Mouse (Mus musculus) spleen, adult 2 months (tissue): ENCODE results near the gene Slc38a9.

Source experiments
- CTCF ChIP-seq: fragments of 200-500 bp; IDR thresholded peaks from 2 replicates; pipeline ENCODE4 v1.5.1; 2011; ENCODE audit warnings: mild to moderate bottlenecking, inconsistent platforms; ENCODE audit not compliant: insufficient read depth, insufficient read length, insufficient replicate concordance; ENCODE audit errors: extremely low read depth
- POLR2A ChIP-seq: fragments of 200-500 bp; IDR thresholded peaks from 2 replicates; pipeline ENCODE4 v1.6.1; 2011; ENCODE audit warnings: low read depth, low read length, inconsistent platforms

DNA sequence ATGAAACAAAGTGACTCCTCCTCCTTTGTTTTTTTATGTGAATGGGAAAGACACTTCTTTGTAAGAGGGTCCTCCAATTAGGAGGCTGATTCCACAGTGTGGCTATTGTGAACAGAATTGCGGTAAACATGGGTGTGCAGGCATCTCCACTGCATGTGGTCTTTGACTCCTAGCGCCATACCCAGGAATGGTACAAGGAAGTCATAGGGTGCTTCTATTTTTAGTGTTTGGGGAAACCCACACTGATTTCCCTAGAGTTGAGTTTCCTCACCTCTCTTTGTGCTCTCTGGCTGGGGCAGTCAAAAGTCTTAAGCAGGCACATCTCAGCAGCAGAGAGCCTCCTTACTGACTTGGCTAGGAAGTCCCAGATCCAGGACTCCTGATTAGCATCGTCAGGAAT is 125.6 kb downstream of the Slc38a9 start:
- TF ChIP-seq CTCF (no peak), POLR2A (no peak)
